Mouse (Mus musculus) erythroblast, embryonic 14.5 days (primary cell): Measurements from ENCODE around the gene Pnpla2. TPM values are rescaled to one million over a fixed set of nuclear protein-coding genes. Genes with fewer than 3 reads are reported as not detected.
"Not testable (repeated sequence)": the region's sequence is repeated elsewhere in the genome, so short reads cannot be mapped to it uniquely, and the experiment has no call there.

Experiments used
- H3K27me3 ChIP-seq: 2 replicates; pipeline ENCODE4 v1.6.1; 2012; ENCODE audit warnings: inconsistent platforms; ENCODE audit not compliant: control insufficient read depth
- H3K36me3 ChIP-seq: 2 replicates; pipeline ENCODE4 v1.6.1; 2012; ENCODE audit warnings: mild to moderate bottlenecking, inconsistent platforms; ENCODE audit not compliant: control insufficient read depth
- H3K4me1 ChIP-seq: 2 replicates; pipeline ENCODE4 v1.6.1; 2012; ENCODE audit warnings: inconsistent platforms; ENCODE audit not compliant: control insufficient read depth
- H3K4me3 ChIP-seq: replicated peaks from 2 replicates; pipeline ENCODE3; 2012; ENCODE audit warnings: moderate library complexity, mild to moderate bottlenecking, inconsistent platforms
- H3K9me3 ChIP-seq: 2 replicates; pipeline ENCODE4 v1.6.1; 2012; ENCODE audit warnings: low read length, inconsistent platforms, mixed read lengths; ENCODE audit not compliant: control insufficient read depth
- GATA1 ChIP-seq: IDR thresholded peaks from 2 replicates; pipeline ENCODE4 v1.6.1; 2012; ENCODE audit warnings: low read length, inconsistent platforms, mixed read lengths
- TAL1 ChIP-seq: IDR thresholded peaks from 3 replicates; pipeline ENCODE4 v1.6.1; 2012; ENCODE audit warnings: low read length, inconsistent platforms, mixed read lengths
- polyA plus RNA-seq: library from polyadenylated mRNA; stranded (reverse); fragments of >175 nt; gene quantifications from 2 replicates; pipeline ENCODE4 v1.2.3, GENCODE M21; 2012

Pnpla2 gene
- polyA plus RNA-seq, result 3.0 and 3.4 TPM in 2 replicates

DNA sequence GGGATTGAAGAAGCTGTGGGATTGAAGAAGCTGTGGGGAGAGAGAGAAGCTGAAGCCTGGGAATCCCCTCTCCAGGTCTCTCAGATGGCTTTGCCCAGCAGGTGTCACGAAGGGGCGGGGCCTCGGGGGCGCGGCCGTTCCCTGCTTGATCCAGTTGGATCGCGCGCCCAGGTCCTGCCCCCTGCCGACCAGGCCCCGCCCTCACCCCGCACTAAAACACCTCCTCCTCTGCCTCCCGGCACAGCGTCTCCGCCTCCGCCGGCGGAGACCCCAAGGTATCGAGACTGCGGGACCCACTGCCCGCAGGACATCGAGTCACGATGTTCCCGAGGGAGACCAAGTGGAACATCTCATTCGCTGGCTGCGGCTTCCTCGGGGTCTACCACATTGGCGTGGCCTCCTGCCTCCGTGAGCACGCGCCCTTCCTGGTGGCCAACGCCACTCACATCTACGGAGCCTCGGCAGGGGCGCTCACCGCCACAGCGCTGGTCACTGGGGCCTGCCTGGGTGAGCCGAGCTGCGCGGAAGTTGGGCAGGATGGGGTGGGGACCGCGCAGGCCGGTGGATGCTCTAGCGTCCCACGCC lies at the start of gene Pnpla2:
Pnpla2 (plus strand) TSS at position 232 of the 585 bp plus-strand sequence.
- peaks cover 55% of the 10 kb centered on the region for H3K4me1 ChIP-seq
- H3K9me3 ChIP-seq, result no peaks in the 10 kb centered on the region
- peaks cover 43% of the 10 kb centered on the region for H3K36me3 ChIP-seq
- TF ChIP-seq GATA1, result no peak
- TF ChIP-seq TAL1, result no peak
- H3K4me3 ChIP-seq, result peak within 1 kb of the TSS; percentile 72
- H3K27me3 ChIP-seq, result peaks cover 10% of the 10 kb centered on the region

- H3K36me3 ChIP-seq, result peaks cover 87% of the 10 kb centered on the region
- peaks cover 12% of the 10 kb centered on the region for H3K4me1 ChIP-seq
- TF ChIP-seq GATA1, result no peak
Observed at GRCm38 (mm10) chr7:141405466-141405865, 49.5 kb upstream of the Pnpla2 start.

DNA sequence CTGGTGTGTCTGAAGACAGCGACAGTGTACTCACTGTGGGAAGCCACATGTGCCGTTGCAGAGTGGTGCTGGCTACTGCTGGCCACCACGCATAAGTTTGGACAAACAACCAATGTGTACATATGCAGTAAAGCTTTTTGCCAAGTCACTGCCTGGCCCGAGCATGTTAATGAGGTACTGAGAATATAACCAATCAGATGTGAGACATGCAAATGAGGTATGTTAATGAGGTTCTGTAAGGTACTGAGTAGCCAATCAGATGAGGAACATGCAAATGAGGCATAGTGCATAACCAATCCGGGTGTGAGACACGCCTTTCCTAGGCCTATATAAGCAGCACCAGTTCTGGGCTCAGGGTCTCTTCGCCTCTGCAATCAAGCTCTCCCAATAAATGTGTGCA lies 47.3 kb upstream of the Pnpla2 start:
- not testable (repeated sequence) for H3K4me3 ChIP-seq, H3K27me3 ChIP-seq, H3K9me3 ChIP-seq
- Histone ChIP-seq H3K4me1 (peaks cover 18% of the 10 kb centered on the region), H3K36me3 (peaks cover 78% of the 10 kb centered on the region)

More at GRCm38 (mm10) chr7:141405466-141405865, 49.5 kb upstream of the Pnpla2 start:
- Histone ChIP-seq H3K9me3 (peaks cover 7% of the 10 kb centered on the region), H3K27me3 (no peaks in the 10 kb centered on the region; the same call in 1 of the 2 replicates), H3K4me3 (no peak overlapping the region)

DNA sequence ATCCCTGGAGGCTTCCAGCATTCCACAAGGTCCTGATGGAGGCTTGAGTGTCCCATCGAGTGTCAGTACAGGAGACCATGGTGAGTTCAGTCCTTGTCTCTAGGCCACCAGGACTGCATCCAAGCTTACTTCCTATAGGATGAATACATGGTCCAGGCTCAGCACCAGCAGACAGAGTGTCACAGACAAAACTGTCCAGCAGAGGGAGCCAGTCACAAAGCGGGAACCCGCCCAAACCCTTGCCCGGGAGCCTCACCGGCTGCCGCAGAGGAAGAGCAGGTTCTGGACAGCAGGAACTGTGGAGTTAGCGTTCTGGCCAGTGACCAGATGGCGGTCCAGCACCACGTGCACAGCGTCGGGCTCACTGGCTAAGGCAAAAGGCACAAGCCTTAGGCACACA lies 46.2 kb upstream of the Pnpla2 start:
- no peak overlapping the region for H3K4me3 ChIP-seq

GRCm38 (mm10) chr7:141410631-141411030 lies 44.4 kb upstream of the Pnpla2 start:
- no peak overlapping the region for H3K4me3 ChIP-seq
- H3K36me3 ChIP-seq, result peaks cover 50% of the 10 kb centered on the region
- peaks cover 7% of the 10 kb centered on the region for H3K9me3 ChIP-seq
- H3K4me1 ChIP-seq, result peaks cover 40% of the 10 kb centered on the region
- H3K27me3 ChIP-seq, result no peaks in the 10 kb centered on the region
- TF ChIP-seq GATA1 (no peak), TAL1 (no peak)

More for the DNA sequence above, 46.2 kb upstream of the Pnpla2 start:
- peaks cover 7% of the 10 kb centered on the region for H3K9me3 ChIP-seq
- H3K36me3 ChIP-seq, result peaks cover 66% of the 10 kb centered on the region
- TF ChIP-seq TAL1, result no peak
- no peak for TF ChIP-seq GATA1
- no peaks in the 10 kb centered on the region for H3K27me3 ChIP-seq
- H3K4me1 ChIP-seq, result peaks cover 30% of the 10 kb centered on the region

- no peak overlapping the region for H3K4me3 ChIP-seq
- peaks cover 43% of the 10 kb centered on the region for H3K36me3 ChIP-seq
- H3K27me3 ChIP-seq, result no peaks in the 10 kb centered on the region
- peaks cover 7% of the 10 kb centered on the region for H3K9me3 ChIP-seq
- H3K4me1 ChIP-seq, result peaks cover 46% of the 10 kb centered on the region
- TF ChIP-seq TAL1, result no peak
- TF ChIP-seq GATA1, result no peak
Observed at GRCm38 (mm10) chr7:141411667-141412066, 43.3 kb upstream of the Pnpla2 start.

DNA sequence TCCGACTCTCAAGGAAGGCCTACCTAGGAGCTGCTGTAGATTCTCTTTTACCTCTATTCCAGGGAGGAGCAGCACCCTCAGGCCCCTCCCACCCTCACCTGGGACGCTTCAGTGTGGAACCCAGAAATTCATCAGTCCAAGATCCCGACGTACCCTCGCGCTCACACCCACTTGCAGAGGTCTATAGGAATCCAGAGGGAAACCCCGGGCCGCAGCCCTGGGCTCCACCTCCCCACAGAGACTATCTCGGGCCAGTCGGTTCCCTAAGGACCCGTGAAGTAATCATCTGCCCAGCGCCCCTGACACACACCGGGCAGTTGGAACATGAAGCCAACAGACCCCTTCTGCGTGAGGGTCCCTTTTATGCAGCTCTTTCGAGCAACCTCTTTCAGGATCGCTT lies 41.7 kb upstream of the Pnpla2 start:
- TF ChIP-seq GATA1 (no peak), TAL1 (no peak)
- H3K4me1 ChIP-seq, result peaks cover 46% of the 10 kb centered on the region

GRCm38 (mm10) chr7:141413809-141414584 lies 41.0 kb upstream of the Pnpla2 start, which contains the start of gene Gatd1:
Gene Gatd1 (minus strand): TSS chr7:141414136.
- no peak for TF ChIP-seq TAL1
- Histone ChIP-seq H3K9me3 (no peaks in the 10 kb centered on the region), H3K4me1 (peaks cover 40% of the 10 kb centered on the region), H3K4me3 (peak within 1 kb of the TSS; percentile 81), H3K36me3 (peaks cover 27% of the 10 kb centered on the region), H3K27me3 (peaks cover 4% of the 10 kb centered on the region)

More for the DNA sequence above, 41.7 kb upstream of the Pnpla2 start:
- Histone ChIP-seq H3K27me3 (no peaks in the 10 kb centered on the region; the same call in 1 of the 2 replicates), H3K36me3 (peaks cover 34% of the 10 kb centered on the region), H3K9me3 (no peaks in the 10 kb centered on the region), H3K4me3 (peak overlapping the region; percentile 81)

- H3K27me3 ChIP-seq, result peaks cover 5% of the 10 kb centered on the region
- peaks cover 34% of the 10 kb centered on the region for H3K4me1 ChIP-seq
- TF ChIP-seq TAL1, result no peak
- TF ChIP-seq GATA1, result no peak
- peaks cover 7% of the 10 kb centered on the region for H3K36me3 ChIP-seq
- no peaks in the 10 kb centered on the region for H3K9me3 ChIP-seq
- no peak overlapping the region for H3K4me3 ChIP-seq
Observed at GRCm38 (mm10) chr7:141416144-141416841, 38.7 kb upstream of the Pnpla2 start.
